Mouse (Mus musculus): ENCODE results near the gene Lypd1. TPM values are rescaled to one million over a fixed set of nuclear protein-coding genes. Genes with fewer than 3 reads are reported as not detected.

Gene Lypd1
- total RNA-seq, 1 experiment from 2014 or later: 4.9 TPM

Other genes with a start within 250 kb of the Lypd1 start
- gene Gpr39, start 236.1 kb downstream of the Lypd1 start, total RNA-seq (2021): 0.30 and 0.78 TPM in 2 replicates

All from adrenal gland, postnatal 14 days (tissue).